Mouse (Mus musculus) stomach, embryonic 14.5 days (tissue): Measurements from ENCODE around the gene Terb1. TPM values are rescaled to one million over a fixed set of nuclear protein-coding genes. Genes with fewer than 3 reads are reported as not detected.
A peak's percentile ranks its signal among the peaks of the same experiment; 100 is the strongest.

Source experiments
- ATAC-seq: fragments of 200-750 bp; cut with Nextera tagmentation; 2 replicates; pipeline ENCODE4 v1.8.0; 2017; ENCODE audit warnings: low read depth, moderate TSS enrichment; ENCODE audit not compliant: insufficient number of reproducible peaks, insufficient read depth, low FRiP score
- H3K27ac ChIP-seq: fragments of 300-500 bp; sonication (generic); 2 replicates; pipeline ENCODE4 v1.5.1; 2014; ENCODE audit warnings: mild to moderate bottlenecking, low read length, moderate library complexity, mixed read lengths
- H3K27me3 ChIP-seq: fragments of 300-500 bp; sonication (generic); 2 replicates; pipeline ENCODE4 v1.6.1; 2014; ENCODE audit warnings: low read length, control low read depth, mixed read lengths; ENCODE audit not compliant: control insufficient read depth, insufficient read depth
- H3K36me3 ChIP-seq: fragments of 300-500 bp; sonication (generic); 2 replicates; pipeline ENCODE4 v1.6.1; 2014; ENCODE audit warnings: mild to moderate bottlenecking, control low read depth, low read length, moderate library complexity, mixed read lengths; ENCODE audit not compliant: control insufficient read depth, insufficient read depth
- H3K4me1 ChIP-seq: fragments of 300-500 bp; sonication (generic); 2 replicates; pipeline ENCODE4 v1.6.1; 2014; ENCODE audit warnings: low read length, control low read depth, mixed read lengths; ENCODE audit not compliant: control insufficient read depth, insufficient read depth
- H3K4me2 ChIP-seq: fragments of 300-500 bp; sonication (generic); replicated peaks from 2 replicates; pipeline ENCODE4 v1.6.1; 2014; ENCODE audit warnings: low read depth, low read length, control low read depth
- H3K4me3 ChIP-seq: fragments of 300-500 bp; sonication (generic); 2 replicates; pipeline ENCODE4 v1.5.1; 2014; ENCODE audit warnings: low read depth, low read length, control low read depth
- H3K9ac ChIP-seq: fragments of 300-500 bp; sonication (generic); replicated peaks from 2 replicates; pipeline ENCODE4 v1.6.1; 2014; ENCODE audit warnings: low read depth, mild to moderate bottlenecking, control low read depth, low read length, moderate library complexity, mixed read lengths
- H3K9me3 ChIP-seq: fragments of 300-500 bp; sonication (generic); 2 replicates; pipeline ENCODE4 v1.6.1; 2016; ENCODE audit warnings: low read depth, low read length, control low read depth; ENCODE audit not compliant: control insufficient read depth
- WGBS: fragments of 180-500 bp; shearing (Covaris S2); extraction: QIAGEN DNeasy Blood & Tissue Kit; methylation state at CpG from one replicate; pipeline ENCODE4 v1.1.7; 2014; 5-methylcytosine and 5-hydroxymethylcytosine counted together
- polyA plus RNA-seq: library from polyadenylated mRNA; unstranded; fragments of >200 nt; fragmentation: Nextera tagmentation; extraction: Ambion mirVana; gene quantifications from 2 replicates; pipeline ENCODE4 v1.2.1, GENCODE M21; 2014

The Terb1 gene
- polyA plus RNA-seq, 1 experiment from 2014 or later, result 0.26 TPM

GRCm38 (mm10) chr8:104443125-104443679 lies 66.5 kb downstream of the Terb1 start:
- H3K9ac ChIP-seq, result peak overlapping the region; percentile 83; the same call in 1 of the 2 replicates
- WGBS, result 68% methylated on average over 7 of the region's 7 CpGs

GRCm38 (mm10) chr8:104442299-104443124 lies 67.2 kb downstream of the Terb1 start, which contains the start of gene Dync1li2:
Gene Dync1li2 (minus strand): TSS chr8:104443047.
- WGBS, result under 1% methylated on average over 75 of the region's 75 CpGs
- peak; percentile 82 for ATAC-seq

More at GRCm38 (mm10) chr8:104443125-104443679, 66.5 kb downstream of the Terb1 start:
- peaks cover 8% of the 10 kb centered on the region; the same call in 1 of the 2 replicates for H3K4me1 ChIP-seq
- H3K36me3 ChIP-seq, result peaks cover 24% of the 10 kb centered on the region
- no peaks in the 10 kb centered on the region for H3K9me3 ChIP-seq
- no peaks in the 10 kb centered on the region for H3K27me3 ChIP-seq
- 0 out of 2 replicates have a peak, but pooled peaks have one; percentile 4 for ATAC-seq
- no peak overlapping the region for H3K4me2 ChIP-seq
- H3K27ac ChIP-seq, result 0 out of 2 replicates have a peak overlapping the region, but pooled peaks have one; percentile 53
- H3K4me3 ChIP-seq, result peak overlapping the region; percentile 86

GRCm38 (mm10) chr8:104441613-104442012 lies 68.1 kb downstream of the Terb1 start:
- no peaks in the 10 kb centered on the region for H3K9me3 ChIP-seq
- H3K4me1 ChIP-seq, result peaks cover 8% of the 10 kb centered on the region; the same call in 1 of the 2 replicates
- H3K9ac ChIP-seq, result peak overlapping the region; percentile 83; the same call in 1 of the 2 replicates
- no peaks in the 10 kb centered on the region for H3K27me3 ChIP-seq
- H3K4me2 ChIP-seq, result peak overlapping the region; percentile 62
- no peak for ATAC-seq
- H3K36me3 ChIP-seq, result peaks cover 37% of the 10 kb centered on the region
- WGBS, result 58% methylated on average over 7 of the region's 7 CpGs
- no peak overlapping the region for H3K27ac ChIP-seq
- peak overlapping the region; percentile 86 for H3K4me3 ChIP-seq

More at GRCm38 (mm10) chr8:104442299-104443124, 67.2 kb downstream of the Terb1 start, which contains the start of gene Dync1li2:
- H3K9ac ChIP-seq, result peak within 1 kb of the TSS; percentile 83
- H3K4me2 ChIP-seq, result peak within 1 kb of the TSS; percentile 62
- H3K9me3 ChIP-seq, result no peaks in the 10 kb centered on the region
- H3K4me3 ChIP-seq, result peak within 1 kb of the TSS; percentile 86
- H3K36me3 ChIP-seq, result peaks cover 28% of the 10 kb centered on the region
- peaks cover 8% of the 10 kb centered on the region; the same call in 1 of the 2 replicates for H3K4me1 ChIP-seq
- H3K27ac ChIP-seq, result peak within 1 kb of the TSS; percentile 53; the same call in 1 of the 2 replicates
- no peaks in the 10 kb centered on the region for H3K27me3 ChIP-seq

DNA sequence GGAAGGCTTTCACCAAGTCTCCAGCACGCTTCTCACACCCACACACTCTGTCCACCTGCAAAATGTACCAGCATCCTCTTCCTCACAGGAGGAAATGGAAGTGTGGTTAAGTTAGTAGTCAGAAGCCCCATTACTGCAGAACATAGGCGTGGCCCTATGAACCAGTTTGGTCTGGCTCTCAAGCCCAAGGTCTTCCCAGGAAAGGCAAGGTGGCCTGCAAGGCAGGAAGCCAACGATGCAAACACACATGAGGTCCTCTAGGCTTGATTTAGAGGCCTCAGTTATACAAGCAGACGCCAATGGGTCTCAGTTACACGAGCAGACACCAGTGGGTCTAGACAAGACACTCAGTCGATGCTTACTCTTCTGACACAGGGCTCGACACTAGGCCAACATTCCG lies 70.2 kb downstream of the Terb1 start:
- peaks cover 57% of the 10 kb centered on the region for H3K36me3 ChIP-seq

GRCm38 (mm10) chr8:104437494-104438135 lies 72.1 kb downstream of the Terb1 start:
- no peaks in the 10 kb centered on the region for H3K27me3 ChIP-seq
- 86% methylated on average over 13 of the region's 13 CpGs for WGBS
- H3K9me3 ChIP-seq, result no peaks in the 10 kb centered on the region
- H3K36me3 ChIP-seq, result peaks cover 67% of the 10 kb centered on the region
- H3K4me1 ChIP-seq, result peaks cover 11% of the 10 kb centered on the region; the same call in 1 of the 2 replicates
- no peak overlapping the region for H3K4me2 ChIP-seq
- H3K4me3 ChIP-seq, result no peak overlapping the region
- H3K9ac ChIP-seq, result no peak overlapping the region
- ATAC-seq, result no peak
- H3K27ac ChIP-seq, result no peak overlapping the region

More for the DNA sequence above, 70.2 kb downstream of the Terb1 start:
- Histone ChIP-seq H3K9me3 (no peaks in the 10 kb centered on the region), H3K4me2 (no peak overlapping the region), H3K27me3 (no peaks in the 10 kb centered on the region), H3K9ac (no peak overlapping the region), H3K4me3 (no peak overlapping the region), H3K4me1 (peaks cover 10% of the 10 kb centered on the region; the same call in 1 of the 2 replicates), H3K27ac (no peak overlapping the region)
- no peak for ATAC-seq
- 96% methylated on average over 8 of the region's 8 CpGs for WGBS

GRCm38 (mm10) chr8:104436591-104436990 lies 73.1 kb downstream of the Terb1 start:
- Histone ChIP-seq H3K36me3 (peaks cover 74% of the 10 kb centered on the region), H3K9ac (no peak overlapping the region)

DNA sequence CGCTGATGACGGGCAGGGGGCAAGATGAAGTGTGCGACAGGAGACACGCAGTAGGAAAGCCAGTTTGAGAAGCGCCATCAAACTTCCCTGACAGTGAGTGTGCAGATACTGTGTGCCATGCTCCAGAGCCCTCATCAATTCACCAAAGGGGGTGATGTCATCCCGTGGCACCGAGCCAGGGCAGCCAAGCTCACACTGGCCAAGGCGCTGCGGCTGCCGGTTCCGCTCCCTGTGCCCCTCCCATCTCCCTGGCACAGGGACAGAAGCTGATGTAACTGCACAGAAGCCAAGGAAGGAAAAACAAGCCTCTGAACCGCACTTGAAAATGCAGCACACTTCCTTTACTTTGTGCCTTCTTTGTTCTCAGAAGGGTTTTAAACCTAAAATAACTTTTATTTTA lies 73.7 kb downstream of the Terb1 start:
- 37% methylated on average over 12 of the region's 12 CpGs for WGBS
- Histone ChIP-seq H3K36me3 (peaks cover 80% of the 10 kb centered on the region), H3K4me1 (peaks cover 4% of the 10 kb centered on the region; the same call in 1 of the 2 replicates), H3K4me2 (no peak overlapping the region), H3K9me3 (no peaks in the 10 kb centered on the region), H3K27ac (peak overlapping the region; percentile 39; the same call in 1 of the 2 replicates), H3K27me3 (no peaks in the 10 kb centered on the region), H3K9ac (no peak overlapping the region), H3K4me3 (no peak overlapping the region)
- peak; percentile 81; the same call in 1 of the 2 replicates for ATAC-seq

More at GRCm38 (mm10) chr8:104436591-104436990, 73.1 kb downstream of the Terb1 start:
- Histone ChIP-seq H3K27ac (peak overlapping the region; percentile 39; the same call in 1 of the 2 replicates), H3K27me3 (no peaks in the 10 kb centered on the region), H3K4me3 (no peak overlapping the region), H3K4me1 (peaks cover 8% of the 10 kb centered on the region; the same call in 1 of the 2 replicates), H3K9me3 (no peaks in the 10 kb centered on the region), H3K4me2 (no peak overlapping the region)
- ATAC-seq, result no peak
- WGBS, result 92% methylated on average over 4 of the region's 4 CpGs
